Mouse (Mus musculus): ENCODE measurements at regions not wholly inside any gene's neighbourhood (a gene's known extent, or its start where the extent isn't known, plus 50 kb on each side); places are given as distances from the start of the nearest gene placed in this dataset.

- no peak for ATAC-seq (replicated peaks in 1 of 2; ENCODE audit: insufficient read depth in 1 of 2, low FRiP score in 2 of 2, low TSS enrichment in 1 of 2, low read depth in 1 of 2, poor library complexity in 2 of 2, severe bottlenecking in 2 of 2)
These were observed 128.6 kb upstream of the Grik3 start for GRCm38 (mm10) chr4:125361611-125362520.

- no peak for ATAC-seq (replicated peaks in 1 of 2; ENCODE audit: insufficient read depth in 1 of 2, low FRiP score in 2 of 2, low TSS enrichment in 1 of 2, low read depth in 1 of 2, poor library complexity in 2 of 2, severe bottlenecking in 2 of 2)
These were observed 132.1 kb upstream of the Grik3 start for GRCm38 (mm10) chr4:125358356-125358755.

GRCm38 (mm10) chr4:125356441-125356840 lies 134.1 kb upstream of the Grik3 start:
- no peak for ATAC-seq (replicated peaks in 1 of 2; ENCODE audit: insufficient read depth in 1 of 2, low FRiP score in 2 of 2, low TSS enrichment in 1 of 2, low read depth in 1 of 2, poor library complexity in 2 of 2, severe bottlenecking in 2 of 2)

- ATAC-seq (replicated peaks in 1 of 2; ENCODE audit: insufficient read depth in 1 of 2, low FRiP score in 2 of 2, low TSS enrichment in 1 of 2, low read depth in 1 of 2, poor library complexity in 2 of 2, severe bottlenecking in 2 of 2) = no peak
These were observed 135.8 kb upstream of the Grik3 start for GRCm38 (mm10) chr4:125354742-125355141.

GRCm38 (mm10) chr4:125350056-125350455 lies 140.4 kb upstream of the Grik3 start:
- ATAC-seq (replicated peaks in 1 of 2; ENCODE audit: insufficient read depth in 1 of 2, low FRiP score in 2 of 2, low TSS enrichment in 1 of 2, low read depth in 1 of 2, poor library complexity in 2 of 2, severe bottlenecking in 2 of 2) = no peak

- ATAC-seq (replicated peaks in 1 of 2; ENCODE audit: insufficient read depth in 1 of 2, low FRiP score in 2 of 2, low TSS enrichment in 1 of 2, low read depth in 1 of 2, poor library complexity in 2 of 2, severe bottlenecking in 2 of 2) = no peak
These were observed 151.4 kb upstream of the Grik3 start for GRCm38 (mm10) chr4:125339056-125339455.

- ATAC-seq (replicated peaks in 1 of 2; ENCODE audit: insufficient read depth in 1 of 2, low FRiP score in 2 of 2, low TSS enrichment in 1 of 2, low read depth in 1 of 2, poor library complexity in 2 of 2, severe bottlenecking in 2 of 2) = no peak
These were observed 161.7 kb upstream of the Grik3 start for GRCm38 (mm10) chr4:125328806-125329205.

GRCm38 (mm10) chr4:125324495-125324894 lies 166.0 kb upstream of the Grik3 start:
- ATAC-seq (replicated peaks in 1 of 2; ENCODE audit: insufficient read depth in 1 of 2, low FRiP score in 2 of 2, low TSS enrichment in 1 of 2, low read depth in 1 of 2, poor library complexity in 2 of 2, severe bottlenecking in 2 of 2) = no peak

GRCm38 (mm10) chr4:125319343-125319742 lies 171.2 kb upstream of the Grik3 start:
- ATAC-seq (replicated peaks in 1 of 2; ENCODE audit: insufficient read depth in 1 of 2, low FRiP score in 2 of 2, low TSS enrichment in 1 of 2, low read depth in 1 of 2, poor library complexity in 2 of 2, severe bottlenecking in 2 of 2) = no peak

- no peak for ATAC-seq (replicated peaks in 1 of 2; ENCODE audit: insufficient read depth in 1 of 2, low FRiP score in 2 of 2, low TSS enrichment in 1 of 2, low read depth in 1 of 2, poor library complexity in 2 of 2, severe bottlenecking in 2 of 2)
These were observed 172.2 kb upstream of the Grik3 start for GRCm38 (mm10) chr4:125318293-125318692.

- ATAC-seq (replicated peaks in 1 of 2; ENCODE audit: insufficient read depth in 1 of 2, low FRiP score in 2 of 2, low TSS enrichment in 1 of 2, low read depth in 1 of 2, poor library complexity in 2 of 2, severe bottlenecking in 2 of 2) = no peak
These were observed 173.6 kb upstream of the Grik3 start for GRCm38 (mm10) chr4:125316876-125317275.

- ATAC-seq (replicated peaks in 1 of 2; ENCODE audit: insufficient read depth in 1 of 2, low FRiP score in 2 of 2, low TSS enrichment in 1 of 2, low read depth in 1 of 2, poor library complexity in 2 of 2, severe bottlenecking in 2 of 2) = no peak
These were observed 174.7 kb upstream of the Grik3 start for GRCm38 (mm10) chr4:125315818-125316217.

GRCm38 (mm10) chr4:125313892-125314291 lies 176.6 kb upstream of the Grik3 start:
- ATAC-seq (replicated peaks in 1 of 2; ENCODE audit: insufficient read depth in 1 of 2, low FRiP score in 2 of 2, low TSS enrichment in 1 of 2, low read depth in 1 of 2, poor library complexity in 2 of 2, severe bottlenecking in 2 of 2) = no peak

GRCm38 (mm10) chr4:125313252-125313651 lies 177.2 kb upstream of the Grik3 start:
- ATAC-seq (replicated peaks in 1 of 2; ENCODE audit: insufficient read depth in 1 of 2, low FRiP score in 2 of 2, low TSS enrichment in 1 of 2, low read depth in 1 of 2, poor library complexity in 2 of 2, severe bottlenecking in 2 of 2) = no peak

GRCm38 (mm10) chr4:125308171-125308570 lies 180.5 kb upstream of the Zc3h12a start:
- no peak for ATAC-seq (replicated peaks in 1 of 2; ENCODE audit: insufficient read depth in 1 of 2, low FRiP score in 2 of 2, low TSS enrichment in 1 of 2, low read depth in 1 of 2, poor library complexity in 2 of 2, severe bottlenecking in 2 of 2)

GRCm38 (mm10) chr4:125305766-125306165 lies 178.1 kb upstream of the Zc3h12a start:
- ATAC-seq (replicated peaks in 1 of 2; ENCODE audit: insufficient read depth in 1 of 2, low FRiP score in 2 of 2, low TSS enrichment in 1 of 2, low read depth in 1 of 2, poor library complexity in 2 of 2, severe bottlenecking in 2 of 2) = no peak

GRCm38 (mm10) chr4:125302660-125303059 lies 175.0 kb upstream of the Zc3h12a start:
- no peak for ATAC-seq (replicated peaks in 1 of 2; ENCODE audit: insufficient read depth in 1 of 2, low FRiP score in 2 of 2, low TSS enrichment in 1 of 2, low read depth in 1 of 2, poor library complexity in 2 of 2, severe bottlenecking in 2 of 2)

- peak; percentile 67 to 76 for ATAC-seq (replicated peaks in 1 of 2; ENCODE audit: insufficient read depth in 1 of 2, low FRiP score in 2 of 2, low TSS enrichment in 1 of 2, low read depth in 1 of 2, poor library complexity in 2 of 2, severe bottlenecking in 2 of 2)
These were observed 173.1 kb upstream of the Zc3h12a start for GRCm38 (mm10) chr4:125300503-125301457.
